Mouse (Mus musculus): ENCODE measurements around the gene Vti1a. TPM values are rescaled to one million over a fixed set of nuclear protein-coding genes. Genes with fewer than 3 reads are reported as not detected.

The Vti1a gene
- polyA plus RNA-seq, 1 experiment = 23.5 TPM

DNA sequence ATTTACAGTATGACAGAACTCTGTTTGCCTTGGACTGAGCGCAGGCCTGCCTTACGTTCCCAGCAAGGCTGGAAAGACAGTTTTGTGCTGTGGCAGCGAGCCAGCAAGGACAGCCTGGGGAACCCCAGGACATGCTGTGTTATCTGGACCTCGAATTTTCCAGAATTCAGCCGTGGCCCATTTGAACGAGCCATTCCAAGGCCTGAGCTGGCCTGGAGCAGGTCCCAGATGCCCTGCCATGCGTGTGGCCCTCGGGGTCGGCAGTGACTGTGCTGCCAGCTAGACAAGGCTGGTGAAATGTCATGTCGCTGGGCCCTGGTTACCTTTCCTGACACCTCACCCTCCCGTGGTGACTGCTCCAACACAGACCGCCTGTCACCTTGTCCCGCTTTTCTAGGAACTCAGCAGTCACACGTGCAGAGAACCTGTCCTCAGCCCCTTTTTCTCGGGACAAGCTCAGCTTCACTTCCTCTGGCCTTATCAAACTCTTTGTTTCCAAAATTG is 247.1 kb downstream of the Vti1a start:
- DNase-seq (ENCODE audit: low read depth) = no peak
- TF ChIP-seq POLR2A (IDR thresholded peaks at IDR 0.05; ENCODE audit: borderline replicate concordance, extremely low read depth, insufficient read depth, insufficient read length, poor library complexity, severe bottlenecking) (no peak), CTCF (IDR thresholded peaks at IDR 0.05; ENCODE audit: borderline replicate concordance, extremely low read depth, insufficient read depth, insufficient read length) (no peak)

DNA sequence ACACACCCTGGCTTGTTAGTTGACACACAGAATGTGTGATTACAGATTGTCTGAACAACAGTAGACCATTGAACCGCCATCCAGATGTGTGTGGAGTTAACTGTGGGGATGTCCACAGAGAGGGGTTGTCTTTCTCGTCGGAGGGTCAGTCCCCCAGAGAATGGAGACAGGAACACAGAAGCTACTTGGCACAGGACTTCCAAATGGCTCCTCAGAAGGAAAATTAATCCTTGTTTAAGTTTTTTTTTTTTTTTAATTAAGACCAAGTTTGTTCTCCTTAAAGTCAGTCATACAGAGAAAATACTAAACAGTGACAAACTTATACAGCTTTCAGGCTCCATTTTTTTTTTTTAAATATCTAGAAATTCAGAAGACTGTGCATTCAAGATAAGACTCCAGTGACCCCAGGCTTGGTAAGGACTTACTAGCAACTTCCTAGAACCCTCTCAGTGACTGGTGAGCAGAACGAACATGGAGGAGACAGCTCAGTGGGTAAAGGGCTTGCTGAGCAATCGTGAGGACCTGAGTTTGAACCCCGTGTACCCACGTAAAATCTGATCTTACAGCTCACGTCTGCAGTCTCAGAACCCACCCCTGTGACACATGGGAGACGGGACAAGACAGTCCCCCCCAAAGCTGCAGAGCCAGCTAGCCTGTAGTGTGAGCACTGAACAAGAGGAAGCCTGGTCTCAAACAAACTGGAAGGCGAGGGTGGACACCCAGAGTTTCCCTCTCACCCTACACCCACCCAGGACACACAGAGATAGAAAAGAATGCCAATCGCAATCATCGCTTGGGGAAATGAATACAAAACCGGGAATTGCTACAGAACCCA is 248.2 kb downstream of the Vti1a start:
- DNase-seq (ENCODE audit: low read depth) = no peak
- TF ChIP-seq POLR2A (IDR thresholded peaks at IDR 0.05; ENCODE audit: borderline replicate concordance, extremely low read depth, insufficient read depth, insufficient read length, poor library complexity, severe bottlenecking) (no peak), CTCF (IDR thresholded peaks at IDR 0.05; ENCODE audit: borderline replicate concordance, extremely low read depth, insufficient read depth, insufficient read length) (no peak)

- TF ChIP-seq CTCF (IDR thresholded peaks at IDR 0.05; ENCODE audit: borderline replicate concordance, extremely low read depth, insufficient read depth, insufficient read length) = no peak
- no peak for TF ChIP-seq POLR2A (IDR thresholded peaks at IDR 0.05; ENCODE audit: borderline replicate concordance, extremely low read depth, insufficient read depth, insufficient read length, poor library complexity, severe bottlenecking)
- DNase-seq (ENCODE audit: low read depth) = no peak
These were observed 249.0 kb downstream of the Vti1a start for GRCm38 (mm10) chr19:55565111-55565510.

DNA sequence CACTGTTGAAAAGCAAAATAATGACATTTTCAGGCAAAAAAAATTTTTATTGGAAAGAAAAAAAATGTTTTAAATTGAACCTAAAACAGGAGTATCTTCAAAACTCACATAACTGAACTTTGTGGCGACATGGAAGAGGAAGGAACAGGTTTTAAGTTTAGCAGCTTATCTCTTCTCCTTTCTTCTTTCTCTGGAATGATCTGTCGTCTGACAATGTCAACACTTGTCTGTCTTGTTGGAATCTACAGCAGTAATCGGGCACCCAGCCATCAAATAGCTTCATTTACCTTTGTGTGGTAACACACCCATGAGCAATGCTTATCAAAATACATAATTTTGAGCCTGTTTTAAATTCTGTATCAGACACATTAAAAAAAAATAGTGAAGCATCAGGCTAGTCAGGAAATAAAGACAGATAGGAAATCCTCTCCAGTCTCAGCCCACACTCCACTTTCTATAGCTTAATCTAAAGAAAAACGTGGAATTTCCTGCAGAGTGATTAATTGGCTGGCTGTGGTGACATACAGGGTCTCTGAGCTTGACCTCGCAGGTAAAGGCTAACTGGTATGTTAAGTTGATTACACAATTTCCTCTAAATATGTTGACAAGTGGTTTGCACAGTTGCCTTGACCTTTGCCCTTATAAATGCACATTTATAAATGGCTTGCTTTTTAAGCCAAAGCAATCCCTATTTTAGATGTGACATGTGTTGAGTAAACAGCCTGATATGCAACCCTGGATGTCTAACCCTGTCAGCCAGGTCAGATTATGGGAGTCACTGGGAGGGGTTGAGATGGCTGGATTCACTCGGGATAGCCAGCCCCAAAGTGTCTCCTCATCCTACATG is 249.7 kb downstream of the Vti1a start:
- DNase-seq (ENCODE audit: low read depth) = no peak
- TF ChIP-seq CTCF (IDR thresholded peaks at IDR 0.05; ENCODE audit: borderline replicate concordance, extremely low read depth, insufficient read depth, insufficient read length) (no peak), POLR2A (IDR thresholded peaks at IDR 0.05; ENCODE audit: borderline replicate concordance, extremely low read depth, insufficient read depth, insufficient read length, poor library complexity, severe bottlenecking) (no peak)

- TF ChIP-seq POLR2A (IDR thresholded peaks at IDR 0.05; ENCODE audit: borderline replicate concordance, extremely low read depth, insufficient read depth, insufficient read length, poor library complexity, severe bottlenecking) = no peak
- TF ChIP-seq CTCF (IDR thresholded peaks at IDR 0.05; ENCODE audit: borderline replicate concordance, extremely low read depth, insufficient read depth, insufficient read length) = no peak
- no peak for DNase-seq (ENCODE audit: low read depth)
These were observed 253.0 kb downstream of the Vti1a start for GRCm38 (mm10) chr19:55569114-55569513.

DNA sequence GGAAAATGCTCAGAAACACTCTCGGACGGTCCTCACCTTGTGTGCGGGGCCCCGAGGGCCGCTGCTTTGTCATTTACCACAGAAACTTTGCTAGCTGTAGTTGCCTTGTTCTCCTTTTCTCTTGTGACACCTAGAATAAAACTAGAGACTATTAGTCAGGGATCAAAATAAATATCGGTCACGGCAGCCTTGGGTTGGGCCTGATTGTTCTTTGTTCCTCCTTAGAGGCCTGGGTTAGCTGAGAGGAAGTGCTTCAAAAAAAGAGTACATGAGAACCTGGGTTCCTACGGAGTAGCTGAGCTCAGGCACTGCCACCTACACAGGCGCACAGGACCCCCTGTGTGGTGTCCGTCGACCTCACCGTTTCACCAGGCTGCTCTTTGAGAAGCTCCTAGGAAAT is 253.8 kb downstream of the Vti1a start:
- DNase-seq (ENCODE audit: low read depth) = no peak
- TF ChIP-seq POLR2A (IDR thresholded peaks at IDR 0.05; ENCODE audit: borderline replicate concordance, extremely low read depth, insufficient read depth, insufficient read length, poor library complexity, severe bottlenecking) (no peak), CTCF (IDR thresholded peaks at IDR 0.05; ENCODE audit: borderline replicate concordance, extremely low read depth, insufficient read depth, insufficient read length) (no peak)

DNA sequence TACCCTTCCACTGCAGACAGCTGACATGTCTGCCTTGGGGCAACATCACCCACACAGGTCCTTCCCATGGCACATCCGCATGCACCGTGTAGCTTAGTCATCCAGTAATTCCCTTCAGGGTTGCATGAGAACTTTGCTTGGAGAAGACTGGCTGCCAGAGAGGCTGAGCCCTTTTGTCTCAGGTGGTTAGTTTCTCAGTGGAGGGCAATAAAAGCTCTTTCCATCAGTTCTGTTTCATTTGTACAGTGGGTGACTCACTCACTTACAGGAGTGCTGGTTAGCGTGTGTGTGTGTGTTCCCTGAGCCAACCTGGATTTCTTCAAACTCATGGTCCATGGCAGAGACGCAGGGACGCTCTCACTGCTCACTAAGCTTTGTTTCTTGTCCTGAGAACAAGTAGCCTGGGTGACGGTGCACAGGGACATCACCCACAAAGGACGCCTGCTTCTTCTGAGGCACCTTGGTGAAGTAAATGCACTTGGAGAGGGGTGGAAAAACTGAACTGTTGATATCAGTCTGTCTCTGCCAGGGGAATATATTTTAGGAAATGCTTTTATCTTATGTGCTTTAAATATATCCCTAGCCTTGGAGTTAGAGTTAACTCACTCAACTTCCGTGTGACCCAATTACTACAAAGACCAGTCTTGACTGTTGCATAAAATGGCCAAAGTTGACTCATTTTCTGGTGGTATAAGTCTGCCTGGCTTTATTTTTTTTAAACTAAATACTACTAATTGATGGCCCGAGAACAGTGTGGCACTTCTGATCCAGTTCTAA is 254.6 kb downstream of the Vti1a start:
- DNase-seq (ENCODE audit: low read depth) = no peak
- TF ChIP-seq POLR2A (IDR thresholded peaks at IDR 0.05; ENCODE audit: borderline replicate concordance, extremely low read depth, insufficient read depth, insufficient read length, poor library complexity, severe bottlenecking) (no peak), CTCF (IDR thresholded peaks at IDR 0.05; ENCODE audit: borderline replicate concordance, extremely low read depth, insufficient read depth, insufficient read length) (no peak)

- DNase-seq (ENCODE audit: low read depth) = no peak
- TF ChIP-seq POLR2A (IDR thresholded peaks at IDR 0.05; ENCODE audit: borderline replicate concordance, extremely low read depth, insufficient read depth, insufficient read length, poor library complexity, severe bottlenecking) (no peak), CTCF (IDR thresholded peaks at IDR 0.05; ENCODE audit: borderline replicate concordance, extremely low read depth, insufficient read depth, insufficient read length) (no peak)
These were observed 255.4 kb downstream of the Vti1a start for GRCm38 (mm10) chr19:55571486-55571885.

DNA sequence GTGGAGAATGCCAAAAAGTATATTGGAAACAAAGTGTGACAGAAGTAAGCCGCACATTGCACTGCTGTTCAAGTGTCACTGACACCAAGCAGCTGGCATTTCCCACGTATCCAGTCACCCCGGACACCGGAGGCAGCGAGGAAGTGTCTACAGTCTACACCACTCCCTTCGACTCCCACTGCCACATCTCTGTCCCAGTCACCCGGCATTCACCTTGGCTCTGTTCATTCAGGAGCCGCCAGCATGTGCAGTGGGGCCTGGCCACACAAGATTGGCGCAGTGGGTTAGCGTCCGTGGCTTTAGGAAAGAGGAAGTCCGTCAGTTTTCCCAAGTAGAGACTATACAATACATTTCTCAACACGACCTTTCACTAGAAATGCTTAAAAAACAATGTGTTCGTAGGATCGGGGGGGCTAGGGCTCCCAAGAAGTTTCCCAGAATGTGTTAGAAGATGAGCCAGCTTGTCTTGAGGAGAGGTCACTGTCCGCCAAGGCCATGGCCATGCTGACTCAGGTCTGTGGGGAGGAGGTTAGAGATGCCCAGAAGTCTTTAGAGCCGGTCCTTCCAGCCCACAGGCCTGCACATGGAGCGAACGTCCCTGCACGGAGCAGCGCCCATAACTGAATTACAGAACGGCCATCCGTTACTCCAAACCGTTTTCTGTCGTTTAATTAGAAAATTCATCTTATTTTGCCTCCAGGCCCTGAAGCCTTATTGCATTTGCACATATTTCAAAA is 261.4 kb downstream of the Vti1a start:
- DNase-seq (ENCODE audit: low read depth) = no peak
- no peak for TF ChIP-seq CTCF (IDR thresholded peaks at IDR 0.05; ENCODE audit: borderline replicate concordance, extremely low read depth, insufficient read depth, insufficient read length)
- TF ChIP-seq POLR2A (IDR thresholded peaks at IDR 0.05; ENCODE audit: borderline replicate concordance, extremely low read depth, insufficient read depth, insufficient read length, poor library complexity, severe bottlenecking) = no peak
